Mouse (Mus musculus): Measurements from ENCODE around the gene Vmn1r85. TPM values are rescaled to one million over a fixed set of nuclear protein-coding genes. Genes with fewer than 3 reads are reported as not detected.

Gene Vmn1r85
- polyA plus RNA-seq, 1 experiment = not detected

- DNase-seq = no peak
- TF ChIP-seq POLR2A (IDR thresholded peaks at IDR 0.05; ENCODE audit: low read depth, low read length) = no peak
- TF ChIP-seq CTCF (conservative IDR thresholded peaks at IDR 0.05; ENCODE audit: insufficient read depth, insufficient read length, low read depth, low read length) = no peak
- no peaks in the 10 kb centered on the region for H3K36me3 ChIP-seq (ENCODE audit: control insufficient read depth, insufficient read depth, low read length)
- H3K4me1 ChIP-seq (ENCODE audit: control insufficient read depth, insufficient read depth, low read length) = peaks cover 7% of the 10 kb centered on the region
- no peak overlapping the region for H3K27ac ChIP-seq (ENCODE audit: insufficient read depth, low read depth, low read length)
- H3K27me3 ChIP-seq (replicated peaks; ENCODE audit: control insufficient read depth, insufficient read depth, low read length) = no peaks in the 10 kb centered on the region
- H3K4me3 ChIP-seq (ENCODE audit: insufficient read depth, low read depth, low read length) = peak overlapping the region; percentile 39
- 9% methylated on average over 23 of the region's 23 CpGs for WGBS
Measured at GRCm38 (mm10) chr7:13044254-13044625, 50.7 kb downstream of the Vmn1r85 start.

DNA sequence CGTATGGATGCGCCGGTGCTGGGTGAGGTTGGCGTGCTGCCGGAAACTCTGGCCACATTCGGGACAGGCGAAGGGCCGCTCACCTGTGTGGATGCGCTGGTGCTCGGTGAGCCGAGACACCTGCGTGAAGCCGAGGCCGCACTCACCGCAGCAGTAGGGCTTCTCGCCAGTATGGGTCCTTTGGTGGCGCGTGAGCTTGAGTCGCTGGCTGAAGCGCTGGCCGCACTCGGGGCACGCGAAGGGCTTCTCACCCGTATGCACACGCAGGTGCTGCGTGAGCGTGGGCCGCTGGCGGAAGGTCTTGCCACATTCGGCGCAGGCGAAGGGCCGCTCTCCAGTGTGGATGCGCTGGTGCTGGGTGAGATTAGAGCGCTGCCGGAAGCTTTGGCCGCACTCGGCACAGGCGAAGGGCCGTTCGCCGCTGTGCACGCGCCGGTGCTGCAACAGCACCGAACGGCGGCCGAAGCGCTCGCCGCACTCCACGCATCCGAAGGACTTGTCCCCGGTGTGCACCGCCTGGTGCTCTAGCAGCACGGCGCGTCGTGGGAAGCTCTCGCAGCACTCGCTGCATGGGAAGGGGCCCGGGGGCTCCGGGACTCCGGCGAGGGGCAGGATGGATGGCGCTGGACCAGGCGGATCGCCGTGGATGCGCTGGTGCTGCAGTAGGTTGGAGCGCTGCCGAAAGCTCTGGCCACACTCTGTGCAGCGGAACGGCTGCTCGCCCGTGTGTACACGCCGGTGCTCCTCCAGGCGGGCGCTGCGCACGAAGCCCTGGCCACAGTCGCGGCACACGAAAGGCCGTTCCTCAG lies 51.3 kb downstream of the Vmn1r85 start:
- DNase-seq = peak; percentile 26
- peak overlapping the region; percentile 39 for H3K4me3 ChIP-seq (ENCODE audit: insufficient read depth, low read depth, low read length)
- no peak for TF ChIP-seq POLR2A (IDR thresholded peaks at IDR 0.05; ENCODE audit: low read depth, low read length)
- TF ChIP-seq CTCF (conservative IDR thresholded peaks at IDR 0.05; ENCODE audit: insufficient read depth, insufficient read length, low read depth, low read length) = no peak
- H3K36me3 ChIP-seq (ENCODE audit: control insufficient read depth, insufficient read depth, low read length) = no peaks in the 10 kb centered on the region
- no peak overlapping the region for H3K27ac ChIP-seq (ENCODE audit: insufficient read depth, low read depth, low read length)
- H3K4me1 ChIP-seq (ENCODE audit: control insufficient read depth, insufficient read depth, low read length) = peaks cover 11% of the 10 kb centered on the region
- WGBS = 8% methylated on average over 88 of the region's 88 CpGs
- no peaks in the 10 kb centered on the region for H3K27me3 ChIP-seq (replicated peaks; ENCODE audit: control insufficient read depth, insufficient read depth, low read length)

- H3K4me1 ChIP-seq (ENCODE audit: control insufficient read depth, insufficient read depth, low read length) = peaks cover 12% of the 10 kb centered on the region
- H3K4me3 ChIP-seq (ENCODE audit: insufficient read depth, low read depth, low read length) = no peak overlapping the region
- no peak for DNase-seq
- no peak for TF ChIP-seq CTCF (conservative IDR thresholded peaks at IDR 0.05; ENCODE audit: insufficient read depth, insufficient read length, low read depth, low read length)
- no peak overlapping the region for H3K27ac ChIP-seq (ENCODE audit: insufficient read depth, low read depth, low read length)
- WGBS = 63% methylated on average over 16 of the region's 16 CpGs
- H3K36me3 ChIP-seq (ENCODE audit: control insufficient read depth, insufficient read depth, low read length) = no peaks in the 10 kb centered on the region
- H3K27me3 ChIP-seq (replicated peaks; ENCODE audit: control insufficient read depth, insufficient read depth, low read length) = no peaks in the 10 kb centered on the region
Measured at GRCm38 (mm10) chr7:13043120-13043444, 51.9 kb downstream of the Vmn1r85 start.

DNA sequence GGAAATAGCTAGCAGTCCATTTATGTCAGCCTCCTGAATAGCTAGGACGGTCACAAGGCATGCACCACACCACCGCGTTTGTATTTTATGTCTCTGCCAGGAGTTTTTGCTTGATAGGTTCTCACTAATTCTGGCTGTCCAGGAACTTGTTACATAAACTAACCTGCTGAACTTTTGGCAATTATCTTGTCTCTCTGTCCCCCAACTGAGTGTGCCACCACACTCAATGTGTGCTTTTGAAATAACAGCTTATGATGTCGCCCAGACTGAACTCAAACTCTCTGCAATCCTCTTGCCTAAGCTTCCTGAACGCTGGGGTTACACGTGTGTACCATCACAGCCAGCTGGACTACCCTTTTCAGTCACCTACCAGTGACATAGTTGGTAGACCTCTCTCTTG lies 52.5 kb downstream of the Vmn1r85 start:
- no peak overlapping the region for H3K4me3 ChIP-seq (ENCODE audit: insufficient read depth, low read depth, low read length)
- DNase-seq = no peak
- 71% methylated on average over 6 of the region's 6 CpGs for WGBS
- H3K4me1 ChIP-seq (ENCODE audit: control insufficient read depth, insufficient read depth, low read length) = peaks cover 12% of the 10 kb centered on the region
- H3K27me3 ChIP-seq (replicated peaks; ENCODE audit: control insufficient read depth, insufficient read depth, low read length) = no peaks in the 10 kb centered on the region
- no peak overlapping the region for H3K27ac ChIP-seq (ENCODE audit: insufficient read depth, low read depth, low read length)
- no peaks in the 10 kb centered on the region for H3K36me3 ChIP-seq (ENCODE audit: control insufficient read depth, insufficient read depth, low read length)
- TF ChIP-seq POLR2A (IDR thresholded peaks at IDR 0.05; ENCODE audit: low read depth, low read length) (no peak), CTCF (conservative IDR thresholded peaks at IDR 0.05; ENCODE audit: insufficient read depth, insufficient read length, low read depth, low read length) (no peak)

GRCm38 (mm10) chr7:13041256-13041655 lies 53.7 kb downstream of the Vmn1r85 start:
- Histone ChIP-seq H3K27ac (ENCODE audit: insufficient read depth, low read depth, low read length) (no peak overlapping the region), H3K36me3 (ENCODE audit: control insufficient read depth, insufficient read depth, low read length) (no peaks in the 10 kb centered on the region), H3K4me3 (ENCODE audit: insufficient read depth, low read depth, low read length) (no peak overlapping the region), H3K27me3 (replicated peaks; ENCODE audit: control insufficient read depth, insufficient read depth, low read length) (no peaks in the 10 kb centered on the region), H3K4me1 (ENCODE audit: control insufficient read depth, insufficient read depth, low read length) (peaks cover 15% of the 10 kb centered on the region)
- DNase-seq = no peak
- no peak for TF ChIP-seq POLR2A (IDR thresholded peaks at IDR 0.05; ENCODE audit: low read depth, low read length)
- no peak for TF ChIP-seq CTCF (conservative IDR thresholded peaks at IDR 0.05; ENCODE audit: insufficient read depth, insufficient read length, low read depth, low read length)
- WGBS = 71% methylated on average over 1 of the region's 1 CpGs

- Histone ChIP-seq H3K4me1 (ENCODE audit: control insufficient read depth, insufficient read depth, low read length) (peaks cover 17% of the 10 kb centered on the region), H3K36me3 (ENCODE audit: control insufficient read depth, insufficient read depth, low read length) (no peaks in the 10 kb centered on the region), H3K27me3 (replicated peaks; ENCODE audit: control insufficient read depth, insufficient read depth, low read length) (no peaks in the 10 kb centered on the region), H3K27ac (ENCODE audit: insufficient read depth, low read depth, low read length) (peak overlapping the region; percentile 99; the same call in 1 of the 2 replicates), H3K4me3 (ENCODE audit: insufficient read depth, low read depth, low read length) (no peak overlapping the region; the same call in 1 of the 2 replicates)
- no peak for TF ChIP-seq POLR2A (IDR thresholded peaks at IDR 0.05; ENCODE audit: low read depth, low read length)
- TF ChIP-seq CTCF (conservative IDR thresholded peaks at IDR 0.05; ENCODE audit: insufficient read depth, insufficient read length, low read depth, low read length) = no peak
- WGBS = 88% methylated on average over 1 of the region's 1 CpGs
- no peak for DNase-seq
Measured at GRCm38 (mm10) chr7:13039181-13039580, 55.8 kb downstream of the Vmn1r85 start.

- peak; percentile 65 for DNase-seq
- peaks cover 17% of the 10 kb centered on the region for H3K4me1 ChIP-seq (ENCODE audit: control insufficient read depth, insufficient read depth, low read length)
- H3K27ac ChIP-seq (ENCODE audit: insufficient read depth, low read depth, low read length) = peak overlapping the region; percentile 99
- H3K36me3 ChIP-seq (ENCODE audit: control insufficient read depth, insufficient read depth, low read length) = no peaks in the 10 kb centered on the region
- H3K4me3 ChIP-seq (ENCODE audit: insufficient read depth, low read depth, low read length) = peak overlapping the region; percentile 86
- WGBS = 4% methylated on average over 15 of the region's 15 CpGs
- no peaks in the 10 kb centered on the region for H3K27me3 ChIP-seq (replicated peaks; ENCODE audit: control insufficient read depth, insufficient read depth, low read length)
- no peak for TF ChIP-seq POLR2A (IDR thresholded peaks at IDR 0.05; ENCODE audit: low read depth, low read length)
- no peak for TF ChIP-seq CTCF (conservative IDR thresholded peaks at IDR 0.05; ENCODE audit: insufficient read depth, insufficient read length, low read depth, low read length)
Measured at GRCm38 (mm10) chr7:13038621-13039169, 56.3 kb downstream of the Vmn1r85 start.

Data from kidney, adult 2 months (tissue).